Mouse (Mus musculus): ENCODE results near the gene 2810408A11Rik. TPM values are rescaled to one million over a fixed set of nuclear protein-coding genes. Genes with fewer than 3 reads are reported as not detected.

The 2810408A11Rik gene
- polyA plus RNA-seq, 1 experiment from 2014 or later: 13.0 TPM

GRCm38 (mm10) chr11:69880506-69880852 is 20.3 kb downstream of the 2810408A11Rik start:
- Histone ChIP-seq H3K4me3 (replicated peaks; ENCODE audit: low read depth, low read length) (peak overlapping the region; percentile 46), H3K9me3 (replicated peaks; ENCODE audit: low read length) (no peaks in the 10 kb centered on the region), H3K9ac (ENCODE audit: low read depth, low read length) (peak overlapping the region; percentile 59), H3K4me2 (ENCODE audit: low read length) (peak overlapping the region; percentile 82), H3K27ac (peak overlapping the region; percentile 91), H3K36me3 (ENCODE audit: insufficient read depth, low read length) (no peaks in the 10 kb centered on the region), H3K27me3 (ENCODE audit: insufficient read depth, low read length) (no peaks in the 10 kb centered on the region), H3K4me1 (replicated peaks; ENCODE audit: insufficient read depth, low read length) (peaks cover 27% of the 10 kb centered on the region)
- peak; percentile 92 for DNase-seq (ENCODE audit: low spot score)
- peak; percentile 38; the same call in 1 of the 2 replicates for ATAC-seq (replicated peaks; ENCODE audit: low FRiP score, low read depth)
- TF ChIP-seq CTCF (IDR thresholded peaks at IDR 0.05; ENCODE audit: low read depth): peak; percentile 82
- under 1% methylated on average over 18 of the region's 18 CpGs for WGBS

- Histone ChIP-seq H3K27me3 (ENCODE audit: insufficient read depth, low read length) (no peaks in the 10 kb centered on the region), H3K9me3 (replicated peaks; ENCODE audit: low read length) (no peaks in the 10 kb centered on the region), H3K36me3 (ENCODE audit: insufficient read depth, low read length) (no peaks in the 10 kb centered on the region), H3K4me2 (ENCODE audit: low read length) (peak overlapping the region; percentile 82), H3K4me1 (replicated peaks; ENCODE audit: insufficient read depth, low read length) (peaks cover 27% of the 10 kb centered on the region), H3K4me3 (replicated peaks; ENCODE audit: low read depth, low read length) (peak overlapping the region; percentile 46), H3K27ac (peak overlapping the region; percentile 42; the same call in 1 of the 2 replicates), H3K9ac (ENCODE audit: low read depth, low read length) (peak overlapping the region; percentile 59)
- ATAC-seq (replicated peaks; ENCODE audit: low FRiP score, low read depth): no peak
- WGBS: 49% methylated on average over 15 of the region's 15 CpGs
- no peak for TF ChIP-seq CTCF (IDR thresholded peaks at IDR 0.05; ENCODE audit: low read depth)
- DNase-seq (ENCODE audit: low spot score): no peak
Observed at GRCm38 (mm10) chr11:69879711-69880110, 21.1 kb downstream of the 2810408A11Rik start.

- Histone ChIP-seq H3K27ac (no peak overlapping the region), H3K4me3 (replicated peaks; ENCODE audit: low read depth, low read length) (peak overlapping the region; percentile 46), H3K9ac (ENCODE audit: low read depth, low read length) (peak overlapping the region; percentile 59; the same call in 1 of the 2 replicates), H3K36me3 (ENCODE audit: insufficient read depth, low read length) (no peaks in the 10 kb centered on the region), H3K9me3 (replicated peaks; ENCODE audit: low read length) (no peaks in the 10 kb centered on the region), H3K27me3 (ENCODE audit: insufficient read depth, low read length) (no peaks in the 10 kb centered on the region), H3K4me2 (ENCODE audit: low read length) (peak overlapping the region; percentile 82), H3K4me1 (replicated peaks; ENCODE audit: insufficient read depth, low read length) (peaks cover 27% of the 10 kb centered on the region)
- DNase-seq (ENCODE audit: low spot score): no peak
- no peak for ATAC-seq (replicated peaks; ENCODE audit: low FRiP score, low read depth)
- no peak for TF ChIP-seq CTCF (IDR thresholded peaks at IDR 0.05; ENCODE audit: low read depth)
- 80% methylated on average over 6 of the region's 6 CpGs for WGBS
Observed at GRCm38 (mm10) chr11:69878952-69879351, 21.8 kb downstream of the 2810408A11Rik start.

GRCm38 (mm10) chr11:69878399-69878798 is 22.4 kb downstream of the 2810408A11Rik start:
- DNase-seq (ENCODE audit: low spot score) (no peak), ATAC-seq (replicated peaks; ENCODE audit: low FRiP score, low read depth) (no peak)
- no peak overlapping the region for H3K4me3 ChIP-seq (replicated peaks; ENCODE audit: low read depth, low read length)
- H3K9ac ChIP-seq (ENCODE audit: low read depth, low read length): no peak overlapping the region
- H3K9me3 ChIP-seq (replicated peaks; ENCODE audit: low read length): no peaks in the 10 kb centered on the region
- H3K36me3 ChIP-seq (ENCODE audit: insufficient read depth, low read length): no peaks in the 10 kb centered on the region
- no peak overlapping the region for H3K27ac ChIP-seq
- peaks cover 27% of the 10 kb centered on the region for H3K4me1 ChIP-seq (replicated peaks; ENCODE audit: insufficient read depth, low read length)
- TF ChIP-seq CTCF (IDR thresholded peaks at IDR 0.05; ENCODE audit: low read depth): no peak
- 0 out of 2 replicates have a peak overlapping the region, but pooled peaks have one; percentile 82 for H3K4me2 ChIP-seq (ENCODE audit: low read length)
- 90% methylated on average over 3 of the region's 3 CpGs for WGBS
- H3K27me3 ChIP-seq (ENCODE audit: insufficient read depth, low read length): no peaks in the 10 kb centered on the region

GRCm38 (mm10) chr11:69877878-69878277 is 22.9 kb downstream of the 2810408A11Rik start, which contains the start of gene Tmem95:
TSS of gene Tmem95 (minus strand) at chr11:69878018.
- Histone ChIP-seq H3K9ac (ENCODE audit: low read depth, low read length) (no peak within 1 kb of the TSS), H3K27ac (0 out of 2 replicates have a peak within 1 kb of the TSS, but pooled peaks have one; percentile 25), H3K27me3 (ENCODE audit: insufficient read depth, low read length) (no peaks in the 10 kb centered on the region), H3K4me1 (replicated peaks; ENCODE audit: insufficient read depth, low read length) (peaks cover 27% of the 10 kb centered on the region), H3K9me3 (replicated peaks; ENCODE audit: low read length) (no peaks in the 10 kb centered on the region), H3K36me3 (ENCODE audit: insufficient read depth, low read length) (no peaks in the 10 kb centered on the region), H3K4me3 (replicated peaks; ENCODE audit: low read depth, low read length) (no peak within 1 kb of the TSS), H3K4me2 (ENCODE audit: low read length) (peak within 1 kb of the TSS; percentile 82)
- ATAC-seq (replicated peaks; ENCODE audit: low FRiP score, low read depth) (no peak), DNase-seq (ENCODE audit: low spot score) (no peak)
- no peak for TF ChIP-seq CTCF (IDR thresholded peaks at IDR 0.05; ENCODE audit: low read depth)
- WGBS: 84% methylated on average over 11 of the region's 11 CpGs

- Histone ChIP-seq H3K4me2 (ENCODE audit: low read length) (peak overlapping the region; percentile 9; the same call in 1 of the 2 replicates), H3K4me1 (replicated peaks; ENCODE audit: insufficient read depth, low read length) (peaks cover 27% of the 10 kb centered on the region), H3K36me3 (ENCODE audit: insufficient read depth, low read length) (no peaks in the 10 kb centered on the region), H3K9ac (ENCODE audit: low read depth, low read length) (no peak overlapping the region), H3K9me3 (replicated peaks; ENCODE audit: low read length) (no peaks in the 10 kb centered on the region), H3K27ac (0 out of 2 replicates have a peak overlapping the region, but pooled peaks have one; percentile 25), H3K4me3 (replicated peaks; ENCODE audit: low read depth, low read length) (no peak overlapping the region), H3K27me3 (ENCODE audit: insufficient read depth, low read length) (no peaks in the 10 kb centered on the region)
- ATAC-seq (replicated peaks; ENCODE audit: low FRiP score, low read depth) (peak; percentile 43), DNase-seq (ENCODE audit: low spot score) (peak; percentile 95)
- WGBS: 5% methylated on average over 12 of the region's 12 CpGs
- peak; percentile 97 for TF ChIP-seq CTCF (IDR thresholded peaks at IDR 0.05; ENCODE audit: low read depth)
Observed at GRCm38 (mm10) chr11:69876867-69877266, 23.9 kb downstream of the 2810408A11Rik start.
